Mouse (Mus musculus) left cerebral cortex, adult 11 months (tissue): Measurements from ENCODE around the gene Ucp1.
"Not testable (repeated sequence)": the region's sequence is repeated elsewhere in the genome, so short reads cannot be mapped to it uniquely, and the experiment has no call there.

ENCODE experiments used
- DNase-seq: peaks from one replicate; pipeline ENCODE4 v3.0.0; 2022; ENCODE audit warnings: low spot score

Gene Ucp1

DNA sequence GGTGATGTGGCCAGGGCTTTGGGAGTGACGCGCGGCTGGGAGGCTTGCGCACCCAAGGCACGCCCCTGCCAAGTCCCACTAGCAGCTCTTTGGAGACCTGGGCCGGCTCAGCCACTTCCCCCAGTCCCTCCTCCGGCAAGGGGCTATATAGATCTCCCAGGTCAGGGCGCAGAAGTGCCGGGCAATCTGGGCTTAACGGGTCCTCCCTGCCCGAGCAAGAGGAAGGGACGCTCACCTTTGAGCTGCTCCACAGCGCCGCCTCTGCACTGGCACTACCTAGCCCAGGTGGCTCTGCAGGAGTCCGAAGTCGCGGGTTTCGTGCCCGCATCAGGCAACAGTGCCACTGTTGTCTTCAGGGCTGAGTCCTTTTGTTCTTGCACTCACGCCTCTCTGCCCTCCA, at the start of gene Ucp1:
Gene Ucp1, plus strand, starts transcription at position 177 of the 400 bp plus-strand sequence.
- no peak for DNase-seq

DNA sequence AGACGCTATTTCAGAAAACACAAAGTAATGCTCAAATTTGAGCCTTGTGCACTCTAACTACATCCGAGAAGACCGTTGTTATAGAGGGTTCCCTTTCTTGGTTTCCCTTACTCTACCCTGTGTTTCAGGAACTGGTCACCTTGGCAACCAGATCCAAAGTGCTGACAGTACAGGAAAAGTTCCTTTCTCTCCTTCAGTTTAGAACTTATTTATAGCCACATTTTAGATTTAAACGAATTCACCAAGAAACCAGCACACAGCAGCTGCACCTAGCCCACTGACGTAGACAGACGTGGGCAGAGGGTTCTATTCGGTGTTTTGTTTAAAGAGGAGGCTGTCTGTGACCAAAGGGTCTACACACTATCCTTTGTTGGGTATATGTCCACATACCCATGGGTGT, 46.0 kb upstream of the Ucp1 start:
- peak; percentile 58 for DNase-seq

DNA sequence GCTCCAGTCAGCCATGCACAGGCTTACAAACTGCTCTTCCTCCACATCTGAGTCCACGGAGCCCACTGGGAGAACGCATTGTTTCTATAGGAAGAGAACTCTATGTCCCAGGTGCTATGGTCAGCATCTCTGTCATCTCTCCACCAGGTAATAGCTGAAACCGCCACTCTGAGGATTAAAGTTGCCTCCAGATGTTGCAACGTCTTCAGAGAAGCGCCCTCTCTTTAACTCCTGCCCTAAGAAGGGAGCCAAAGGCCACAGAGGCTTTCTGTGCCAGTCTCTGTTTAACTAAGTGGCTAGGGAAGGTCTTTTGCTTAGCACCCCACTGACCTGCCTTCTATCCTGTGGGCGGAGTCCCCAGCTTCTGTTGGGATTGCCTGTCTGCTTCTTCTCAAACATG, 39.3 kb upstream of the Ucp1 start:
- DNase-seq, result no peak

DNA sequence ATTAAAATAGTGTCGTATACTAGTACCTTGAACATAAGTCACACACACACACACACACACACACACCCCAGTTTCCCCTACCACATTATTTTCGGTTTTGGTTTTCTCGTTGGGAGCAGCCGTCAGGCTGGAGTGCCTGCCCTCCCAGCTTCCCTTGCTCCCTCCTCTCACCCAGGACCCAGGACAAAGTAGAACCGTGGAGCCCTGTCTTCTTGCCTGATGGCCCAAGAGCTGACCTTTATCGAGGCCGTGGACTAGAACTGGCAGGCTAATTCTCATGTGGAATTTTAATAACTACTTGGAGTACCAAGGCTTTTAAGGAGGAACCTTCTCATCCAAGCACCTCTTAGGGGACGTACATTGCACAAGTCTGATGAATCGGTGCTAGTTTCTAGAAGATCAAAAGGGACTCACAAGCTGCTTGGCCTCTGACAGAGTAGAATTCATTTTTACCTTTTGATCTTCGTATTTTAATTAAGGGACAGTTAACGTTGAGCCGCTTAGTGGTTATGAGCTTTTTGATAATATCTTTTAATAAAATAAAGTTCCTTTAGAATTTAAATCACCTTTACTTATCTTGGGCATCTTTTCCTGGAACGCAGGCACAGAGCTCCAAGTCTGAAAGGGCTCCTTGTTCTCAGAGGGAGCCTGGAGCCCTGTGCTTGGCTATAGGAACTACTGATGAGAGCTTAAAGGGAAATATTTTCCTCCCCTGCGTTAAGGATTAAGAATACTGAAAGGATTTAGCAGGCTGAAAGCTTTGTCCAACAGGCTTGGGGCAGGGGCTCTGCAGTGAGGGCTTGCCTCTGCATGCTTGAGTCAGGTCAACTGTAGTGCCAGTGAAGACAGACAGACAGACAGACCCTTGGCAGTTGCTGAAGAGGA, 38.5 kb upstream of the Ucp1 start:
- no peak for DNase-seq

DNA sequence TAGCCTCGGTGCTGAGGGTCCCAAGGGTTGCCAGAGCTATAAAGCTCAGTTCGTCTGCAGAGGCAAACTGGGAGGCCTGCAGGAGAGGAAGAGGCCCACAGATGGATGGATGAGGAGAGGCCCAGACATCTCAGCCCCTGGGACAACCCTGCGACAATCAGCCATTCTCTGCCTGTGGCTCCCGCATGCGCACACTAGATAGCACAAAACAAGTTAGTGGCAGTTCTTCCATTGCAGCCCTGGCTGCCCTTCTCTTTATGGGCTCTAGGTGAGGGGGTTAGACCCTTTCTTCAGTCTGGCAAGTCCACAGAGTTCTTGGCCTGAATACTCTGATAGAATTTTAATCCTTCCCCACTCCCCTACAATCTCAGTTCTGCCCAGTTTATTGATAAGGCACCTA, 37.4 kb upstream of the Ucp1 start:
- no peak for DNase-seq

DNA sequence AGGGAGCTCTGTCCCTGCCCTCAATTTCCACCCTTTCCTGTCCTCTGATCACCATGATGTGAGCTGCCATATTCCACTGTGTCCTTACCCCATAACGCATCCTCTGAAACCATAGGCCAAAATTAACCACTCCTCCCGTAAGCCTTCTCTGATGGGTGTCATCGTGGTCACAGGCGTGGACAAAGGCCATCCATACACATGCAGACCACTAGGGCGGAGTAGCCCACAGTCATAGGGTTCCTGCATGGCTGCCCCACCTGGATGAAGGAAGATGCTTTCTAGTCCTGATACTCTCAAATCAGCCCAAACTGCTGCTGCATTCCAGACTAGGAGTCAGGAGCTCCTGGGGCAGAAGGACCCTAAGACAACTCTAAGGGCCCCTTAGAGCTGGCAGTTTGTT, 32.5 kb upstream of the Ucp1 start:
- no peak for DNase-seq

DNA sequence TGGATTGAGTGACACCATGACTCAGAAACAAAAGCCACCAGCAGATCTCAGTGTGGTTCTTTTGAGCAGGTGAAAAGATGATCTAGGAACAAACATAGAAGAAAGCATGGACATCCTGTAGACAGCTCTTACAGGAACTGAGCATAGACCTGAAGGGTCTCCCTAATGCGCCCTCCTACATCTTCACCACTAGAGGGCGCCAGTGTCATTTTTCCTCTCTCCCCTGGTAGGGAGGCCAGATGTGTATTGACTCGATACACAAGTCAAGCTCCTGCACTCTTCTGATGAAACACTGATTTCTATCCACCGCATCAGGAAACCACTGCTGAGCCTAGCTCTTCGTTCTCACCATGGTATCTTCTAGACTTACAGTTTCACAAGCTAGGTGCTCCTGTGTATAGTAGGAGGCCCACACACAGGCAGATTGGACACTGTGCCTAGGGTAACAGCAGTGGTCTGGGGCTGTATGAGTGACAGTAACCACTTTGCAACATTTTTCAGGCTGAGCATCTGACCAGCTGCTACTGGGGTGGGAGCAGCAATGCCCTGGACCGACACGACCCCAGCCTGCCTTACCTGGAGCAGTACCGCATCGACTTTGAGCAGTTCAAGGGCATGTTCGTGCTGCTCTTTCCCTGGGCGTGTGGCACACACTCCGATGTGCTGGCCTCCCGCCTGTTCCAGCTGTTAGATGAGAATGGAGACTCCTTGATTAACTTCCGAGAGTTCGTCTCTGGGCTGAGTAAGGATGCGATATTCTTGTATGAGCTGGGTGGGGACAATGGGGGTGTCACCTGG, 29.5 kb upstream of the Ucp1 start:
- peak; percentile 24 for DNase-seq

DNA sequence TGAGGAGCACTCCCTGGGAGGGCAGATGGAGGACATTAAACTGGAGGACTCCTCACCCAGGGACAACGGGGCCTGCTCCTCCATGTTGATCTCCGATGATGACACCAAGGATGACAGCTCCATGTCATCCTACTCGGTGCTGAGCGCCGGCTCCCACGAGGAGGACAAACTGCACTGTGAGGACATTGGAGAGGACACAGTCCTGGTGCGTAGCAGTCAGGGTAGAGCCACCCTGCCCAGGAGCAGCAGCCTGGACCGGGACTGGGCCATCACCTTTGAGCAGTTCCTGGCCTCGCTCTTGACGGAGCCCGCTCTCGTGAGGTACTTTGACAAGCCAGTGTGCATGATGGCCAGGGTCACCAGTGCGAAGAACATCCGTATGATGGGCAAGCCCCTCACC, 19.0 kb upstream of the Ucp1 start:
- DNase-seq, result no peak

DNA sequence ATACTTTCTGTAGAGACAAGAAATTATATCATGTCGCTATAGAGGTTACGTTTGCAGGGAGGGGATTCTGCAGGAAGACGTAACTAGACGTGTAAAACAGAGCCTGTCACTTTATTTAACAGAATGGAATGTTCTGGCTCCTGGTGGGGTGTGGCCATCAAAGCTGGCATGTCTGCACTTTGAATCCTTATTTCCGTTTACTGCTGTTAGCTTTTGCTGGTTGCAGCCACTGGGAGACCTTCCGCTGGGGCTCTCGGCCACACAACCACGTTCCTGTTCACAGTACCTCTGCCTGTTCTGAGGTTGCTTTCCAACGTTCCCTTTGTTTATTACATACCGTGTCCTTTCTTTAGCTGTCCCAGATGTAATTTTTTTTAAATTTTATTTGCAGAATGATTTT, 17.7 kb upstream of the Ucp1 start:
- no peak for DNase-seq

DNA sequence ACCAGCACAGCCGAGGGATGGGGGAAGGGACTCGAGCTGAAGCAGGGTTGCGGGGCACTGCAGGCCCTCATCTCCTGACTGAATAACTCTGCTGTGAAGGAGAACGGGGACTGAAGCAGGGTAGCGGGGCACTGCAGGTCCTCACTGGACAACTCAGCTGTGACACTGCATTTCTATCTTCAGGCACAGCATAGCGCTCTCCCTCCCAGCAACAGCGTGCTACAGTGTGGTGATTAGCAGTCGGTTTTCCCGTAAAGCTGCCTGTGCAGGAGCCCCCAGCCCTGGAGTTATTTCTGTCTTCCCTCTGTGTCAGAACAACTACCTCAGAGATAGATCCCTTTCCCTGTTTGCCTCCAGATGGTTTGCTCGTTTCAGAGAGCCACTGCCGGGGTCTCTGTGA, 15.7 kb upstream of the Ucp1 start:
- no peak for DNase-seq

DNA sequence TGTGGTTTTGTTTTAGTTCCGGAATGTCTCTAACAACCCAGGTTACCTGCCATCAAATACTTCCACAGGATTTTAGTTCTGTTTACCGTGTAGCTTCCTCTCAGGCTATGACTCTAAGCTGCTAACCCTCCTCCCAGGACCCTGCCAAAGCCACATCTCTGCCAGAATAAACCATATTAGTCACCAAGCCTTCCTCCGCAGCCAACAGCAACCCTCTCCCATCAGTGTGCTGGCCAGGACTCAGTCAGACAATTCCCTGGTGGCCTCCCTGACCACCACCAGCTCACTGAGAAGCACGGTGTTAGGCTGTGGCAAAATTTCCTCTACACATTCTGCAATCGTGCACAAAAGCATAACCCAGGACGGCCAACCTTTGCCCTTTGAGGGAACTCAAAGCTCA, 11.7 kb upstream of the Ucp1 start:
- DNase-seq, result no peak

DNA sequence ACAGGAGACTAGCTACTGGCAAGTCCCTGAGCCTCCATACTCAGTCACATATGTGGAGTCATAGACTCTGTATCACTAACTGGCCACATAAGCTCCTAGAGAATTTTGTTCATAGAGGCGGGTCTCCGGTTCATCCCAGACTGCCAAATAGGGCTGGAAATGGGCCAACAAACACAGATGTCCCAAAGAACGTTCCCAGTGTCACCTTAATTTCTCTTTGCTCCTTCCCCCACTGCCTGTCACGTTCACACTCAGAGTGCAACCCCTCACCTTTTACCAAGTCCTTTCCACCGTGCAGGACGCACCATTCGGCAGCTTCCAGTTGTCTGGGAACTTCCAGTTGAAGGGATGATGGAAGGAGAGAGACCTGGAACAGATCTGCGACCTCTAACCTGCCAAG, 4.8 kb upstream of the Ucp1 start:
- no peak for DNase-seq

DNA sequence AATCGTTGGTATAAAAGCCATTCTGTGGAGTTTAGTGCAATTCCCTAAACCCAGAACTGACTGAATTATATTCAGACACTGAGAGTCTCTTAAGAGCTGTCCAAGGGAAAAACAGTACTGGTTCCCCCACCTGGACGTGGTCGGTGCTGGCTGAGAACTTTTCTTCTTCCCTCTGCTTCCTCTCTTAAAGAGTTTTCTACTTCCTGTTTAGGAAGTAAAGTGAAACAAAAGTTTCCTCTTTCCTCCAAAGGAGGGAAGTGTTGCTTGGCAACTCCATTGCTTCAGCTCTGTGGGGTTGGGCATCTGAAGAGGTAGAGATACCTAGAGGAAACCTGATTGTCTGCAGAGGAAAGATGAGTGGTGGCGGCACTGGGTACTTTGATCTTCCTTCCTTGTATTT, 7.2 kb downstream of the Ucp1 start:
- DNase-seq, result no peak

DNA sequence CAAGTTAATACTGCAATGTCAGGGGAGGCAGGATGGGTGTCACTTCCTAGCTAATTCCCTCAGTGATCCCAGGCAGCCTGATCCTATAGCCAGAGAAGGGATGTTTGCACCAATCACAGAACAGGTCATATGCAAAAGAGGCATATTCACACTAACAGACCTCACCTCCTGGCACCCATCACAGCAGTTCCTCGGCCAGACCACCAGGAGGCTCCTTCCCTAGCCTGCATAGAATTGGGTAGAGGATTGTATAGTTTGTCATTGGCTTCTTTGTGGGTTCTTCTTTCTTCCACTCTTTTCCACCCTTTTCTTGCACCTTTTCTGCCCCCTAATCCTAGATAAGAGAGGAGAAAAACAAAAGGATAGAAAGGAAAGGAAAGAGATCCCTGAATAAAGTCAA, 10.0 kb downstream of the Ucp1 start:
- no peak for DNase-seq

DNA sequence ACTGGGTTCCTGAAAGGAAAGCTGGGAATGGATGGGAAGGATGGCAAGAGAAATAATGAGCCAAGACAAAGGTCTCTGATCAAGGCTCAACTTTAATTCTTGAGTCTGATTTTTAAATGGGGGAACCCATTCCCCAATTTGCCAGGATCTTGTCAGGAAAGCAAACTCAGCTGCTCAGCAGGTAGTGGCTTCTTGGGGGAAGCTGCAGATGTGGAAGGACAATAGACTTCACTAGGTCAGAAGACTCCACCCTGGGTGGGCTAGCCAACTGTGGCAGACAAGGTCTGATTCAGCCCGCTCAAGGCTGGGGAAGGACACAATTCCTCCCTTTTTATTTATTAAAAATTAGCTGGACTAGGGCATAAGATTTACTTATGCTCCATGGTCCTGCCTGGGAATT, 14.8 kb downstream of the Ucp1 start:
- no peak for DNase-seq

DNA sequence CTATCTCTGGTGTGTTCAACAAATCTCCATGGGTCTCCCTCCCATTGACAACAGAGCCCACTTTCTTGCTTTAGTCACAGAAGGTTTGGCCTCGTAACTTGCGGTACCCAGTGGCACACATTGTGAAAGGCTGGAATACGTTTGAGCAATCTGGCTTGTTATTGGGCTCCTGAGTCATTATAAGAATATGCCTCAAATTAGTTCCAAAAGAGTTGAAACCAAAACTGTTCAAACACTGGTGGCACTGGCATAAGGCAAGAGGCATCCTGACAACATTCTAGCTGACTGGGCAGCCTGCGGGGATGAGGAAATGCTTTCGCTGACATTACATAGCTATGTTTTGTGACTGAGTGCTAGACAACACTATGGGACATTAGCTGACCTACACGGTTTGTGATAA, 19.7 kb downstream of the Ucp1 start:
- no peak for DNase-seq

DNA sequence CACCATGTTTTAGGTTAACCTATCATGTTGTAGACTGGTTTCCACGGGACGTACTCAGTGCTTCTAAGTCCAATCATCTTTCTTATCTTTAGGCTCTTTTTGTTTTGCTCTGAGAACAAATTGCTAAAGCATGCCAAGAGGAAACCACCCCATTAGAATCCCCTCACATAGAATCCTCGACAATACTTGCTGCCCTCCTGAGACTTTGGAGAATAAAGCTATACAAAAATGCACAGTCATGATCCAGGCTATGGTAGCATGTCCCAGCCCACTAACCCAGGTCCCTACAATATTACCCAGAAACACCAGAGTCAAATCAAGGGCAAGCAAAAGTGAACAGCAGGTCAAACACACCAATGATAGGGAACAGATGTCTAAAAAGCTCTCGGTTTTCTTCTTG, 24.9 kb downstream of the Ucp1 start:
- DNase-seq, result not testable (repeated sequence)

DNA sequence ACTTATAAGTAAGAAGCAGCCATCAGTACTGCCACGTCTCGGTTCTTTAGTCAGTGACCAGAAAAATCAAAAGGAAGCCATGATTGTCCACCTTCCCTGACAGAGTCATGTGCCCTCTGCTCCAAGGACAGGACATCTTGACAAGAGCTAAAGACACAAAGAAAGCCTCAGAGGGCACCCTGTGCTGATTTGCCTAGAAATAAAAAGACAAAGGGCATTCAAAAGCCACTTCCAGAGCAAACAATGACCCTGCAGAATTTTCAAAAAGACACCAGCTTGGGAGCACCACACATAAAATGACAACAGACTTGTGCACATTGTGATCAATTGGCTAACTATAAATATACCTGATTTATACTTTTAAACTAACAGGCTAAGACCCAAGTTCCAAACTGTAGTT, 25.5 kb downstream of the Ucp1 start:
- no peak for DNase-seq

DNA sequence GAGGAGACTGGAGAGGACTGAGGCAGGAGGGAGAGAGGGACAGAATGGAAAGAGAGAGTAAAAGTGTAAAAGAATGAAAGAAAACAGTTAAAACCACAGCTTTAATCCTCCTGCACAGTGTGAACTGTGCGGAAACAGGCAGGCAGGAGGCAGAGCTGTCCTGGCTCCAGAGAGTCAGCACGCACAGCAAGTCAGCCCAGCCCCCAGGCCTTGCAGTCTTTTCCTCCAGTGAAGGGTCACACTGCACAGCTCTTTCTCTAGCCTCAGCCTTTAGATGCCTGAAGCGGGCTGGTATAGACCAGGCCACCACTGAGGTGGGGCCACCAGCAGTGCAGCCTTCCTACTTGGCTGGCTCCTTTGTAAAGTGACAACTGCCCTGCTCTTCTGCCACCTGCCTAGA, 30.4 kb downstream of the Ucp1 start:
- no peak for DNase-seq

DNA sequence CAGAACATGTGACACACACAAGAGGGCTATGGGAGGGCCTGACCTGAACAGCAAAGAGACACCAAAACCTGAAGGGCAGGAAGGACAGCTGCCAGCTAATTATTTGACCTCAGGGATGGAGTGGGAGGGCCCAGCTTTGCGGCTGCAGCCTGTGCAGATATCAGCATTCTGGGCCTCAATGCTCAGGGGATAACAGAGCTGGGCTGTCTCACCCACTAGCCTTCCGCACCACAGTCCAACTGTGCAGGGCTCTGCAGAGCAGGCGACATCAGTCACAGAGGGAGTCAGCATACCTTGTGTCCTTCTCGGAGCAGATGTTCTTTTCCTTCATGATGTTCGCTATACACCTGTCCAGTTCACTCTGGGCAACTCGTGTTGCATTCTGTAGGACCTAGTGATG, 32.2 kb downstream of the Ucp1 start:
- DNase-seq, result no peak

DNA sequence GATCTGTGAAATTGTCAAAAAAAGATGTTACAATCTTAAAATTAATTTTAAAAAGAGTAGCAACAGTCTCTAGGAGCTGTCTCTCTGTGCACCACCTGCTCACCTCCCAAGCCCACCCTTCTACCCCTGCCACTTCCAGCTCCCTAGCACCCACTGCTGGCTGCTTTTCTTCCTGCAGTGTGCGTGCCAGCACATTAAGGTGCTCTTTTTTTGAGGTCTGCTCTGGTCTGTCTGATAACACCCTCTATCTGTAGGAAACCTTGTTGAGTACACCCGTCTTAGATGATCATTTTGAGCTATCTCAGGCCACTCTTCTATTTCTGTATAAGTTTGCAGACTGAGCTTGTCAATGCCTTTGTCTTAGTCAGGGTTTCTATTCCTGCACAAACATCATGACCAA, 32.9 kb downstream of the Ucp1 start:
- no peak for DNase-seq

DNA sequence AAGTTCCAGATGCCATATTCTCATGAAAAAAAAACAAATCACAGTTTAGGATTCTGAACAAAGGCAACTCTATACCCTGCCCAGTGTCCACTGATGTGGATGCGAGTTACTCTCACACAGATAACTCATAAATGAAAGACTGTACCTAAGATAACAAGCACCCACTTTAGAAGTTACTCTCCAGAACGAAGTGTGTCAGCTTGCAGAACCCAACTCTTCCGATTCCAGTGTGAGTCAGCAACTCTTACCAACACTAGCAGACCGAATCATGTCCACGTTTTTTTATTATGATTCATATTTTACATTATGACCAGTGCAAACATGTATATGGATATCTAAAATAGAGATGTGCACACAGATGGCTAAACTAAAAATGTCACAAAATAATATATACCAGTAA, 37.7 kb downstream of the Ucp1 start:
- no peak for DNase-seq

DNA sequence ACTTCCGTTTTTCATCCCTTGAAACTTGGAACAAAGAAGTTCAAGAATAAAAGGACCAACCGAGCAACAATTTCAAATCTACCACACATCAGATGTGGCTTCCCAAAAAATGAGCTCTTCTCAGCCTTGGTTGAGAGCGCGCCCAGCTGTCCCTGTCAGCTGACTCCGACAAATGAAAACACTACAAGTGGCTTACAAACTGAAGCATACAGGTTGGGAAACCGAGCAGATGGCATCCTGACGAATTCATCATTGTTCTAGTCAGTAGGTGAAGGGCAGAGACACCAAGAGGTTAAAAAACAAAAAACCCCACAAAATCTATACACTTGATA, 41.4 kb downstream of the Ucp1 start:
- peak; percentile 18 for DNase-seq
